Mouse (Mus musculus): ENCODE data around the gene Apc2. TPM values are rescaled to one million over a fixed set of nuclear protein-coding genes. Genes with fewer than 3 reads are reported as not detected.

Apc2 gene
- polyA plus RNA-seq, 1 experiment = 4.1 TPM

- 51% methylated on average over 10 of the region's 10 CpGs for WGBS
- TF ChIP-seq CTCF (IDR thresholded peaks at IDR 0.05; ENCODE audit: insufficient read depth, low read length) (no peak), POLR2A (IDR thresholded peaks at IDR 0.05; ENCODE audit: borderline replicate concordance, extremely low read depth, low read depth, low read length) (no peak)
- H3K4me1 ChIP-seq (ENCODE audit: control insufficient read depth, insufficient read depth, low read length) = peaks cover 3% of the 10 kb centered on the region; the same call in 1 of the 2 replicates
- no peak for DNase-seq
- no peak overlapping the region for H3K4me3 ChIP-seq (replicated peaks; ENCODE audit: extremely low read depth, low read depth, low read length)
Measured at GRCm38 (mm10) chr10:80299824-80300223, 4.0 kb downstream of the Apc2 start.

- DNase-seq = no peak
- no peaks in the 10 kb centered on the region for H3K4me1 ChIP-seq (ENCODE audit: control insufficient read depth, insufficient read depth, low read length)
- TF ChIP-seq CTCF (IDR thresholded peaks at IDR 0.05; ENCODE audit: insufficient read depth, low read length) (no peak), POLR2A (IDR thresholded peaks at IDR 0.05; ENCODE audit: borderline replicate concordance, extremely low read depth, low read depth, low read length) (no peak)
- no peak overlapping the region for H3K4me3 ChIP-seq (replicated peaks; ENCODE audit: extremely low read depth, low read depth, low read length)
- 40% methylated on average over 11 of the region's 11 CpGs for WGBS
Measured at GRCm38 (mm10) chr10:80300672-80301181, 5.0 kb downstream of the Apc2 start.

GRCm38 (mm10) chr10:80301256-80302081 is 5.7 kb downstream of the Apc2 start:
- WGBS = 67% methylated on average over 10 of the region's 10 CpGs
- no peak overlapping the region for H3K4me3 ChIP-seq (replicated peaks; ENCODE audit: extremely low read depth, low read depth, low read length)
- DNase-seq = no peak
- TF ChIP-seq POLR2A (IDR thresholded peaks at IDR 0.05; ENCODE audit: borderline replicate concordance, extremely low read depth, low read depth, low read length) = no peak
- TF ChIP-seq CTCF (IDR thresholded peaks at IDR 0.05; ENCODE audit: insufficient read depth, low read length) = no peak
- no peaks in the 10 kb centered on the region for H3K4me1 ChIP-seq (ENCODE audit: control insufficient read depth, insufficient read depth, low read length)

- TF ChIP-seq POLR2A (IDR thresholded peaks at IDR 0.05; ENCODE audit: borderline replicate concordance, extremely low read depth, low read depth, low read length) (no peak), CTCF (IDR thresholded peaks at IDR 0.05; ENCODE audit: insufficient read depth, low read length) (no peak)
- no peak overlapping the region for H3K4me3 ChIP-seq (replicated peaks; ENCODE audit: extremely low read depth, low read depth, low read length)
- H3K4me1 ChIP-seq (ENCODE audit: control insufficient read depth, insufficient read depth, low read length) = no peaks in the 10 kb centered on the region
- DNase-seq = no peak
- WGBS = 50% methylated on average over 5 of the region's 5 CpGs
Measured at GRCm38 (mm10) chr10:80302082-80302355, 6.2 kb downstream of the Apc2 start.

GRCm38 (mm10) chr10:80302471-80302881 is 6.7 kb downstream of the Apc2 start:
- Histone ChIP-seq H3K4me1 (ENCODE audit: control insufficient read depth, insufficient read depth, low read length) (no peaks in the 10 kb centered on the region), H3K4me3 (replicated peaks; ENCODE audit: extremely low read depth, low read depth, low read length) (no peak overlapping the region)
- TF ChIP-seq POLR2A (IDR thresholded peaks at IDR 0.05; ENCODE audit: borderline replicate concordance, extremely low read depth, low read depth, low read length) (no peak), CTCF (IDR thresholded peaks at IDR 0.05; ENCODE audit: insufficient read depth, low read length) (no peak)
- 5% methylated on average over 9 of the region's 9 CpGs for WGBS
- peak; percentile 67 for DNase-seq

GRCm38 (mm10) chr10:80304458-80304857 is 8.7 kb downstream of the Apc2 start:
- 22% methylated on average over 12 of the region's 12 CpGs for WGBS
- Histone ChIP-seq H3K4me1 (ENCODE audit: control insufficient read depth, insufficient read depth, low read length) (no peaks in the 10 kb centered on the region), H3K4me3 (replicated peaks; ENCODE audit: extremely low read depth, low read depth, low read length) (no peak overlapping the region)
- TF ChIP-seq POLR2A (IDR thresholded peaks at IDR 0.05; ENCODE audit: borderline replicate concordance, extremely low read depth, low read depth, low read length) = no peak
- no peak for TF ChIP-seq CTCF (IDR thresholded peaks at IDR 0.05; ENCODE audit: insufficient read depth, low read length)
- no peak for DNase-seq

- TF ChIP-seq CTCF (IDR thresholded peaks at IDR 0.05; ENCODE audit: insufficient read depth, low read length) (no peak), POLR2A (IDR thresholded peaks at IDR 0.05; ENCODE audit: borderline replicate concordance, extremely low read depth, low read depth, low read length) (no peak)
- 13% methylated on average over 25 of the region's 25 CpGs for WGBS
- no peaks in the 10 kb centered on the region for H3K4me1 ChIP-seq (ENCODE audit: control insufficient read depth, insufficient read depth, low read length)
- no peak overlapping the region for H3K4me3 ChIP-seq (replicated peaks; ENCODE audit: extremely low read depth, low read depth, low read length)
- DNase-seq = no peak
Measured at GRCm38 (mm10) chr10:80304862-80305261, 9.1 kb downstream of the Apc2 start.

GRCm38 (mm10) chr10:80311560-80311959 is 15.8 kb downstream of the Apc2 start:
- Histone ChIP-seq H3K4me1 (ENCODE audit: control insufficient read depth, insufficient read depth, low read length) (no peaks in the 10 kb centered on the region), H3K4me3 (replicated peaks; ENCODE audit: extremely low read depth, low read depth, low read length) (no peak overlapping the region)
- WGBS = 82% methylated on average over 16 of the region's 16 CpGs
- TF ChIP-seq POLR2A (IDR thresholded peaks at IDR 0.05; ENCODE audit: borderline replicate concordance, extremely low read depth, low read depth, low read length) = no peak
- no peak for TF ChIP-seq CTCF (IDR thresholded peaks at IDR 0.05; ENCODE audit: insufficient read depth, low read length)
- DNase-seq = no peak

- no peak for DNase-seq
- Histone ChIP-seq H3K4me1 (ENCODE audit: control insufficient read depth, insufficient read depth, low read length) (no peaks in the 10 kb centered on the region), H3K4me3 (replicated peaks; ENCODE audit: extremely low read depth, low read depth, low read length) (no peak overlapping the region)
- 70% methylated on average over 54 of the region's 54 CpGs for WGBS
- TF ChIP-seq POLR2A (IDR thresholded peaks at IDR 0.05; ENCODE audit: borderline replicate concordance, extremely low read depth, low read depth, low read length) (no peak), CTCF (IDR thresholded peaks at IDR 0.05; ENCODE audit: insufficient read depth, low read length) (no peak)
Measured at GRCm38 (mm10) chr10:80312586-80313504, 17.1 kb downstream of the Apc2 start.
